ENCODE assay signal across 8 mouse cellular contexts in the genomic region with DNA sequence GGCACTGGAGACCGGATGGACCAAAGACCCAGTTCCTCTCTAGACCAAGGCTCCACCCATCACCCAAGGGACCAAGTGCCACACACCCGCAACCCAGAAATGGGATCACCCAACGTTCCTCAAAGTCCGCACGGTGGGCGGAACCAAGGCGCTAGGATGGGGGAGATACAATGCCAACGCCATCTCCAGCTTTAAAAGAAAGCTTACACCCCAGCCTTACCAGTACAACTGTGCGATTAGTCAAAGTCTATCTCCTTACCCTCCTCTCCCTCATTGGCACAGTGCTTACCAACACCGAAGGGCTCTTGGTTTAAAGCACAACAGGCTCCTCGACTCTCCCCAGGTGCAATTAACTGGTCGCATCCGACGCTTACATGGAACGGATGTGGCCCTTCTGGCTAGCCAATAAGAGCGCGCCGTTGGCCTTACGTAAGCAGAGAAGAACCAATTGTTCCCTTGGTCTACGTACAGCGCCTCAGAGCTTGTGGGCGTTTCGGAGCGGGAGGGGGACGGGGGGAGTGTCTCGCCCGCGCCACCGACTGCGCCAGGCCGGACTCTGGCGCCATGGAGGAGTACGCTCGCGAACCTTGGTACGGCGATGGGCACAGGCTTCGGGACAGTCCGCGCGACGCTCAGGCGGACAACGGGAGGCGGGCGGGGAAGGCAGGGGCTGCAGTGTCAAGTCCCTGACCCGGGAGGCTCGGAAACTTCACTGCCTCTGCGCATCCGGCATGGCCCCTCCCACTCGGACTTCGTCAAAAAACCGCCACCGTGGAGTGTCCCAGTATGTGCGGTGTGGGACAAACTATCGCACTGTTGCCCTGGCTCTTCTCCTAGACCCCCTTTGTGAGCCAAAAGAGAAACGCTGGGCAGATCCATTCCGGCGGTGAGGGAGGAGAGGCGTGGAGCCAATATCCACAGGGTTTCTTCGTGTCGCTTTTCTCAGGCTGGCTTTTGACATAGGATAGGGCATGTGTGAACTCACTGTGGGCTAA. TPM values are rescaled to one million over a fixed set of nuclear protein-coding genes. Genes with fewer than 3 reads are reported as not detected.
A peak's percentile ranks its signal among the peaks of the same experiment; 100 is the strongest.
DNase-seq lines count a peak whose midpoint lies in the region; ATAC-seq and TF ChIP-seq lines count a peak whose summit lies in the region.

Gene Pqbp1, minus strand, starts transcription at position 390 of the 995 bp plus-strand sequence.
Gene Timm17b, plus strand, starts transcription at position 478 of the 995 bp plus-strand sequence.

- no peaks in the 10 kb centered on the region for H3K79me2 ChIP-seq in heart, adult 2 months (replicated peaks; ENCODE audit: control insufficient read depth, insufficient read depth, low read length)

- peak within 1 kb of the TSS; percentile 72 for H3K9ac ChIP-seq in embryonic facial prominence, embryonic 14.5 days (ENCODE audit: low read depth, low read length)
- H3K9ac ChIP-seq in heart, adult 2 months (ENCODE audit: low read depth, low read length): peak within 1 kb of the TSS; percentile 93
- peak within 1 kb of the TSS; percentile 70 for H3K9ac ChIP-seq in limb, embryonic 13.5 days
- H3K9ac ChIP-seq in midbrain, embryonic 16.5 days (ENCODE audit: low read depth, low read length): peak within 1 kb of the TSS; percentile 76

- peak; percentile 99 for ATAC-seq in embryonic facial prominence, embryonic 14.5 days (ENCODE audit: low read depth)
- peak; percentile 99 for ATAC-seq in limb, embryonic 13.5 days (ENCODE audit: low FRiP score, low read depth)
- peak; percentile 98 for ATAC-seq in midbrain, embryonic 16.5 days

- H3K36me3 ChIP-seq in embryonic facial prominence, embryonic 14.5 days (ENCODE audit: control insufficient read depth, insufficient read depth, low read length): peaks cover 9% of the 10 kb centered on the region
- H3K36me3 ChIP-seq in heart, adult 2 months (ENCODE audit: control insufficient read depth, insufficient read depth, low read length): no peaks in the 10 kb centered on the region
- H3K36me3 ChIP-seq in limb, embryonic 13.5 days: peaks cover 19% of the 10 kb centered on the region
- peaks cover 4% of the 10 kb centered on the region for H3K36me3 ChIP-seq in midbrain, embryonic 16.5 days (ENCODE audit: control insufficient read depth, insufficient read depth, low read length)

- peak; percentile 96 for DNase-seq in 3T3-L1 (ENCODE audit: low read depth, low spot score)
- peak; percentile 35 to 66 for DNase-seq in adrenal gland, postnatal 4 days (ENCODE audit: low spot score in 2 of 2)
- DNase-seq in embryonic facial prominence, embryonic 14.5 days (ENCODE audit: low spot score): peak; percentile 98
- peak; percentile 87 to 92 for DNase-seq in heart, adult 2 months
- DNase-seq in kidney, adult 8-10 months: peak; percentile 91 to 93
- peak; percentile 72 to 92 for DNase-seq in spleen, postnatal 10 days (ENCODE audit: low spot score in 2 of 2)

- peak within 1 kb of the TSS; percentile 56 for H3K4me3 ChIP-seq in embryonic facial prominence, embryonic 14.5 days (ENCODE audit: low read depth, low read length)
- peak within 1 kb of the TSS; percentile 72 for H3K4me3 ChIP-seq in heart, adult 2 months
- peak within 1 kb of the TSS; percentile 56 for H3K4me3 ChIP-seq in limb, embryonic 13.5 days
- H3K4me3 ChIP-seq in midbrain, embryonic 16.5 days (ENCODE audit: low read depth, low read length): peak within 1 kb of the TSS; percentile 54

- peak within 1 kb of the TSS; percentile 79 for H3K27ac ChIP-seq in embryonic facial prominence, embryonic 14.5 days (replicated peaks; ENCODE audit: low read depth, low read length)
- H3K27ac ChIP-seq in heart, adult 2 months: peak within 1 kb of the TSS; percentile 84
- peak within 1 kb of the TSS; percentile 79 for H3K27ac ChIP-seq in limb, embryonic 13.5 days
- H3K27ac ChIP-seq in midbrain, embryonic 16.5 days (ENCODE audit: low read length): peak within 1 kb of the TSS; percentile 89

- WGBS in embryonic facial prominence, embryonic 14.5 days: 20% methylated on average over 53 of the region's 62 CpGs
- 14% methylated on average over 62 of the region's 62 CpGs for WGBS in heart, adult 2 months
- WGBS in limb, embryonic 13.5 days: 18% methylated on average over 62 of the region's 62 CpGs
- WGBS in midbrain, embryonic 16.5 days: 15% methylated on average over 62 of the region's 62 CpGs

- no peaks in the 10 kb centered on the region for H3K9me3 ChIP-seq in embryonic facial prominence, embryonic 14.5 days (ENCODE audit: control insufficient read depth, low read length)
- H3K9me3 ChIP-seq in limb, embryonic 13.5 days: no peaks in the 10 kb centered on the region
- no peaks in the 10 kb centered on the region for H3K9me3 ChIP-seq in midbrain, embryonic 16.5 days (replicated peaks; ENCODE audit: control insufficient read depth, low read length, poor library complexity, severe bottlenecking)

- no peaks in the 10 kb centered on the region for H3K4me1 ChIP-seq in embryonic facial prominence, embryonic 14.5 days (ENCODE audit: control insufficient read depth, insufficient read depth, low read length)
- H3K4me1 ChIP-seq in heart, adult 2 months (ENCODE audit: control insufficient read depth, insufficient read depth, low read length): no peaks in the 10 kb centered on the region
- peaks cover 6% of the 10 kb centered on the region; the same call in 1 of the 2 replicates for H3K4me1 ChIP-seq in limb, embryonic 13.5 days
- H3K4me1 ChIP-seq in midbrain, embryonic 16.5 days (ENCODE audit: control insufficient read depth, insufficient read depth, low read length): peaks cover 11% of the 10 kb centered on the region

- H3K27me3 ChIP-seq in embryonic facial prominence, embryonic 14.5 days (replicated peaks; ENCODE audit: control insufficient read depth, insufficient read depth, low read length): no peaks in the 10 kb centered on the region
- no peaks in the 10 kb centered on the region for H3K27me3 ChIP-seq in heart, adult 2 months (ENCODE audit: control insufficient read depth, insufficient read depth, low read length)
- no peaks in the 10 kb centered on the region for H3K27me3 ChIP-seq in limb, embryonic 13.5 days
- no peaks in the 10 kb centered on the region for H3K27me3 ChIP-seq in midbrain, embryonic 16.5 days (ENCODE audit: control insufficient read depth, insufficient read depth, low read depth, low read length)

- no peak for TF ChIP-seq CTCF in heart, adult 2 months (IDR thresholded peaks at IDR 0.05)

- H3K4me2 ChIP-seq in embryonic facial prominence, embryonic 14.5 days (ENCODE audit: low read depth, low read length): peak within 1 kb of the TSS; percentile 57
- H3K4me2 ChIP-seq in limb, embryonic 13.5 days (replicated peaks): peak within 1 kb of the TSS; percentile 63
- H3K4me2 ChIP-seq in midbrain, embryonic 16.5 days (ENCODE audit: low read length): peak within 1 kb of the TSS; percentile 60

- no peak for TF ChIP-seq EP300 in heart, adult 2 months (IDR thresholded peaks at IDR 0.05; ENCODE audit: insufficient read depth, low read depth, low read length)

- peak; percentile 76 for TF ChIP-seq POLR2A in heart, adult 2 months (IDR thresholded peaks at IDR 0.05; ENCODE audit: insufficient read depth, low read depth, low read length)

- intact Hi-C loops in heart, adult 2 months (cut with DNase I): no loop called here

RNA-seq across cellular contexts. Expression of gene Pqbp1, which starts in this region (rescaled TPM):
- total RNA-seq in adrenal gland, postnatal 4 days (2021): 100 to 1,000 TPM; 108 to 111 TPM
- polyA plus RNA-seq in embryonic facial prominence, embryonic 14.5 days (2014; fragmentation: Nextera tagmentation; extraction: Ambion mirVana): 92.3 and 98.1 TPM in 2 replicates
- total RNA-seq in heart, adult 2 months (2021): 10 to 100 TPM; 20.4 to 25.1 TPM
- 30.7 and 42.6 TPM in 2 replicates for polyA plus RNA-seq in heart, adult 2 months (2012; rRNA removed)
- polyA plus RNA-seq in limb, embryonic 13.5 days (2015; fragmentation: Nextera tagmentation; extraction: Ambion mirVana): 138 and 149 TPM in 2 replicates
- polyA plus RNA-seq in midbrain, embryonic 16.5 days (2015; fragmentation: Nextera tagmentation; extraction: Ambion mirVana): 228 and 250 TPM in 2 replicates

RNA-seq across cellular contexts. Expression of gene Timm17b, which starts in this region (rescaled TPM):
- 100 to 1,000 TPM in 1 of 2 experiments, 10 to 100 TPM in 1; 95.7 to 101 TPM for total RNA-seq in adrenal gland, postnatal 4 days (2021)
- polyA plus RNA-seq in embryonic facial prominence, embryonic 14.5 days (2014; fragmentation: Nextera tagmentation; extraction: Ambion mirVana): 170 and 176 TPM in 2 replicates
- 10 to 100 TPM; 43.4 to 45.0 TPM for total RNA-seq in heart, adult 2 months (2021)
- 40.2 and 45.1 TPM in 2 replicates for polyA plus RNA-seq in heart, adult 2 months (2012; rRNA removed)
- polyA plus RNA-seq in limb, embryonic 13.5 days (2015; fragmentation: Nextera tagmentation; extraction: Ambion mirVana): 179 and 181 TPM in 2 replicates
- 166 and 167 TPM in 2 replicates for polyA plus RNA-seq in midbrain, embryonic 16.5 days (2015; fragmentation: Nextera tagmentation; extraction: Ambion mirVana)

Comparison
In these comparisons a context has a peak if more than half of its experiments do, and no peak if none do; other contexts are left out.
1. Peak in every context shown above with its lines: DNase-seq, ATAC-seq, H3K4me3 ChIP-seq and H3K27ac ChIP-seq.
2. RNA of gene Pqbp1 (total RNA-seq): 108 to 111 TPM in adrenal gland, postnatal 4 days; 20.4 to 25.1 TPM in heart, adult 2 months; every median in the first group is over 4 times any median in the second.